Mouse (Mus musculus) urinary bladder, adult 2 months (tissue): ENCODE measurements at regions not wholly inside any gene's neighbourhood (a gene's known extent, or its start where the extent isn't known, plus 50 kb on each side); places are given as distances from the start of the nearest gene placed in this dataset.

ENCODE experiments used
- DNase-seq: peaks from one replicate; pipeline ENCODE4 v3.0.0; 2022; ENCODE audit warnings: low spot score

GRCm38 (mm10) chr4:35417866-35418265 lies 191.9 kb upstream of the C9orf72 start:
- no peak for DNase-seq

DNA sequence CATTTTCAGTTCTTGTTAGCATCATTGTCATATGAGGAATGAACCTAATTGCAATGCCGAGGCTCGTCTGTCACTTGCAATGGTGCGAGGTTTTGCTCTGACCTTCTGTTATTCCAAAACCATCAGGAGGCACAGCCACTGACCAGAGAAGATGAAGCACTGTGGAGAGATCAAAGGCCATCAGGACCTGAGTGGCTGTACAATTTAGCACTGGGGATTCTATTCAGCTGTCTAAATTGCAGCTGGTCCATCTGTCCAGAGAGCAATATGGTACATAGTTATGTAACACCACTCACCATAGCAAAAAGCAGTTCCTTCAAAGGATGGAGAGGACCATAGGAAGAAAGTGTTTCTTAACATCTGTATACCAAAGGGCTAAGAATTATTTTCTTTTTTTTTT lies 187.5 kb upstream of the C9orf72 start:
- DNase-seq = no peak

GRCm38 (mm10) chr4:35405301-35406006 lies 179.5 kb upstream of the C9orf72 start:
- DNase-seq = no peak

DNA sequence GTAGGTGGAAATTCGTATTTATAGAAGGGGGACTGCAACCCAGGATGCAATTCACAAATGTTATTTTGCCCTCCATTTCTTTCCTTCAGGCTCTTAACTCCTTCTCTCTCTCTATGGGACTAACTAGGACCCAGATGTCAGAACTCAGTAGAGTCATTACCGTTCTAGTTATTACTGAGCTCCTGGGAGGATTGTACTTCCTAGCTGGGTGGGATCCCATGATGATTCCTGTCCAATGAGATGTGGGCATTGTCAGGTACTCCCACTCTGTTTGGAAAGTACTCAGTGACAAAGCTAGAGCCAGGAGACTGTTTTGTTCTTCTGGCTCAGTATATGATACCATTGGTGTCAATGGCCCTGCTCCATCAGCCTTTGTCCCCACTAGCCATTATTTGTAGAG lies 178.1 kb upstream of the C9orf72 start:
- no peak for DNase-seq

DNA sequence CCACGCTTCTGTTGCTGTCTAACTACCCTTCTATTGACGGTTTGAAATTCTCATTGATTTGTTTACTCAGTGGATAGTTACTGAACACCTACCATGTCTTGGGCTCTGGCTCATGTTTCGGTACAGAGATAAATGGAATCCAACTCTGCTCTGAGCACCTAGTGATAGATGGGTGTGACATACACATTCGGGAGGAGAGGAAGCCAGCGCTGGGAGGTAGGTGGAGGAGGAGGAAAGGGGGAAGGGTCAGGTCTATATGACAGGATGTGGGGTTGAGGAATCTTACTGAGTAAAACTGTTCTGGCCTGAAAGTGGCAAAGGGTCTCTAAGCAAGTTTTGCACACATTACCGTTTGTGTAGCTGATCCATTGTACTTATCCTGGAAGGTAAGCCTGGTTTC lies 177.6 kb upstream of the C9orf72 start:
- no peak for DNase-seq

GRCm38 (mm10) chr4:35402376-35403133 lies 176.6 kb upstream of the C9orf72 start:
- DNase-seq = no peak

GRCm38 (mm10) chr4:35401783-35402182 lies 175.8 kb upstream of the C9orf72 start:
- no peak for DNase-seq

DNA sequence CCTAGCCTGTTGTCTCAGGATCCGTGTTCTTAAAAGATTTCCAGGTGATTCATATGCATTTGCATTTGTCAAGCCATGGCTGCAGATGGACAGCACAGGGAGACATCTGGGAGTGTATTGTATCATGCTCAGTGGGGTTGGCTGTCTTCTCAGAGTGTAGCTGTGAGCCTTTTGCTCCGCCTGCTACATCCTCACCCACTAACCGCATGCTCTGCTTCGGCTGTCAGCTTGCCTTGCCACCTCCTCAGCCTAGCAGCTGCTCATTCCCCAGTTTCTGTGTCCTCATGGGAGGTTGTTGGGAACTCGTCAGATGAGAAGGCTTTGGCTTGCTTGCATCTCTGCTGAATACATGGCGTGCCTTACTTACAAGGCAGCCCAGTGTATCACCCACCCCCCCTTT lies 174.5 kb upstream of the C9orf72 start:
- DNase-seq = no peak

DNA sequence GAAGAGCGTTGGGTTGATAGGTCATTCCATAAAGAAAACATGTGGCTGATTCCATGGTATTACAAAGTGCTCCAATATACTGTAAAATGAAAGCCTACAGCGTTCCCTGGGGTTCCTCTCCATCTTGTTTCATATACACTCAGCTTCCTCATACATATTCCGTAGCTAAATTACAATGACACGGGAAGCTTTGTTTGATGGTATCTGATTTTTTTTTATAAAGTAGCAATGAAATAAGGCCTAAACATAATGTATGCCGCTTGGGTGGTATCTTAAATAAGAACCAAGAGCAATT lies 169.6 kb upstream of the C9orf72 start:
- DNase-seq = no peak

DNA sequence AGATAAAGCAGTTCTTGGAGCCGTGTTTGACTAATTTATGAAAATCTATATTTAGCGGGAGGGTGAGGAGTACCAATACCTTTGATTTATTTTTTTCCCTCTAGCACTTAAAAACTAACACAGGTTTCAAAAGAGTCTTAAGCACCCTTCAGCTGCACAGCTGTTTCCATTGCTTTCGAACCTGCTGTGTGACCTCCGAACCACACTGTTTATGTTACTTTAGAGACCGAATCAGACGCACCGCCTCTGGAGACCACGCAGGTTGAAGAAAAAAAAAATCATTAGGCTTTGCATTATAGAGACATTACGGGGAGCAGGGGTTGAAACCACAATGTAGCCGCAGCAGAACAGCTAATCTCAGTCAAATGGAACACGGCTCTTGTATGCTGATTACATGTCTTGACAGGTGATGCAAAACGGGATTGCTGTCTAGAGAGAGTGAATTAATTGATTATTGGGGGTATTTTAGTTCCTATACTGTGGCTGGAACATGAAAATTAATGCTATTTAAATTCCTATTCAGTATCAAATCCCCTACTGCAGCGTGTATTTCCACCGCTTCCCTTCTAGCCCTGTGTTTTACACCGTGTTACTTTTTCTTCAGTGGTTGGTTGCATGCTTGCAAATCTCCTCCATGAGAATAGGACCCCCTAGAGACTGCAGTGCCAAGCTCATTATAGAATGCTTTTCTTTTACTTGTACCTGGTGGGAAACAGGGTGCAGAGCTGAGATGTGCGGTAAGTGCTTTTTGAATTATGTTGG lies 169.0 kb upstream of the C9orf72 start:
- DNase-seq = no peak

DNA sequence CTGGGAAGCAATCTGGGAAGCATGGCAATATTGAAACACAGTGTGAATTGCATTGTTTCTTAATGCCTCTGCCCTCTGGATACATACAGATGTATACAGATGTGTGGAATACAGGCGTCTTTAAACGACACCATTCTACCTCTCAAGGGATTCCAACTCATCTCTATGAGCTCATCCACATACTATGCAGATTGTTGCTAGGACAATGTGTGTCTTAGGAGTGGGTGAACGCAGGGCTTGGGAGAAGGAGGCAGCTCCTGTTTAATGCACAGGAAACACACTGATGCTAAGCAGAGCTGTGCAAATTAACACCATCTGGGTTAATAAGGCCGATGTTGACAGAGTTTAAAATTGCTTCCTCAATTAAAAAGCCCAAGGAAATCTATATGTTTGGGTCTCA lies 149.8 kb upstream of the C9orf72 start:
- no peak for DNase-seq

- no peak for DNase-seq
Measured at GRCm38 (mm10) chr4:35373213-35373860, 147.4 kb upstream of the C9orf72 start.

DNA sequence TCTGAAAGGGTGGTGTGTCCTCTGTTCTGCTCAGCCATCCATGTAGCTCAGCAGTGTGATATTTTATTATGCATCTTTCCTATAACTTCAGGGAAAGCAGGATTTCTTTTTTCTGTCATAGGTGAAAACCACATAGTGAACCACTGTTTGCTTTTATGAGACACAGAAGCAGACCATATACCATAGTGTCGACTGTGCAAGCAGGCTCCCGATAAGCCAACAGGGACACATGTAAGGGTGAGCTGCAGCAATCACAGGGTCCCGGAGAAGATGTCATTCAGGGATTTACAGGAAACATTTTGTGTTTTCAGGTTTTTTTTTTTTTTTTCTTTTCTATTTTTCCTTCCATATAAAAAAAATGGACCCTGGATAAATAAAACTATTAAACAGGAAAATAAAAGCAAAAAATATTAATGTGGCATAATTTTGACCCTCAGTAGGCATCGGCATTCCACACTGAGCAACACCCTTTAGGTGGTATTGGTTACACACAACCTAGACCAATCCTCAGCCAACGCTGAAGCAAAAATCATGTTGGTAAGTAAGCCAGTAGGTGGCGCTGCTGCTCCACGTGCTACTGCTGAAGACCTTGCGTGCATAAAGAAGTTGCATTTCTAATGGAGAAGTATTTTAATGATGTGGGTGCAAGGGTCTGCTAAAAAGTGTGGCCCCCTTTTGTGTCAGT lies 146.7 kb upstream of the C9orf72 start:
- DNase-seq = peak; percentile 25

DNA sequence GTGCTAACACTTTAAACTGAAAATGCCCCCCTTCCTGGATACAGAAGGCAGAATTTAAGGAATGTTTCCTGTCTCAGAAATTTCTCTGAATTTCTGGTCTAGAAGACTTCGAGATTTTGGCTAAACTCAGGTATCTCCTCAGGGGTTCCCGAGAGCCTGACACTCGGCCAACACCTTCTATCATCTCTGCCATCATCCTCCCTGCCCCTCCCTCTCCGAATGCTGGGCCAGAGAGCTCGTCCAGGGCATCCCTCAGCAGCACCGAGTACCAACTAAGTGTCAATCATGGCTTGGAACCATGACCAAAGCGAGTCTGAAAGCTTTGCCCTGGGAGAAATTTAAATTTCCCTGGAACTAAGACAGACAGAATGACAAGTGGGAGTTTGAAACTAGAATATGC lies 138.2 kb upstream of the C9orf72 start:
- DNase-seq = no peak

DNA sequence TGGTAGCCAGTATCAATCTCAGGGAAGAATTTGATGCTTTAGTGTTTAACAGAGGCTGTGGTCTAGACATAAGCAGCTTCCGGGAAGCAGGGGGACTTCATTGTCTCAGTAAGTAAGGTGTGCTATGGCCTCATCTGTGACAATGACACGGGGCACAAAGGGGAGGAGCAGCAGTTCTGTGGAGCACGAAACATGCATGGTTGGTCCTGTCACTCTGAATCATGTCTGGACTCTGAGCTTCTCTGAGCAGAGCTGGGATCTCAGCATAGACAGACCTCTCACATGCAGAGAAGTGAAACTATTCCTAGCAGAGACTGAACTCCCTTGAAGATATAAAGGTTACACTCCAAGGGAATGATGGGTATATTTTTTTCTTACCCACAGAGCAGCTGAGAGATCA lies 136.2 kb upstream of the C9orf72 start:
- DNase-seq = no peak

GRCm38 (mm10) chr4:35359376-35359775 lies 133.4 kb upstream of the C9orf72 start:
- DNase-seq = no peak

GRCm38 (mm10) chr4:35356904-35357563 lies 131.1 kb upstream of the C9orf72 start:
- DNase-seq = no peak

DNA sequence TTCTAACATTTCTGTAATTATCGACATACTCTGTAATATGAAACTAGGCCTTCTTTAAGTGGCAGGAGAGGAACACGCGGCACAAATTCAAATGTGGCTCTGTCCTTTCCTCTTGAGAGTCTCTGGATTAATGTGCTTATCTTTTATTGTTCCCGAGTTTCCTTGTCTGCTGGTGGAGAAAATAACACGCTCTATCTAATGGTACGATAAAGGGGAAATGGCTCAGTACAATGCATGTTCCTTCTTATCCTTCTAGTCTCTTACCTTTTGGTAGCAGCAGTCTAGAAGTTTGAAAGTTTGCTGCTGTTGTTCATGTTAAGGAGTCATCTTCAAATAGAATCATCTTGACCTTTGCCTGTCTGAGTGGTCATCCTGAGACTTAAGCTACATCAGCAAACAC lies 130.1 kb upstream of the C9orf72 start:
- DNase-seq = no peak

GRCm38 (mm10) chr4:35354046-35354445 lies 128.1 kb upstream of the C9orf72 start:
- no peak for DNase-seq

DNA sequence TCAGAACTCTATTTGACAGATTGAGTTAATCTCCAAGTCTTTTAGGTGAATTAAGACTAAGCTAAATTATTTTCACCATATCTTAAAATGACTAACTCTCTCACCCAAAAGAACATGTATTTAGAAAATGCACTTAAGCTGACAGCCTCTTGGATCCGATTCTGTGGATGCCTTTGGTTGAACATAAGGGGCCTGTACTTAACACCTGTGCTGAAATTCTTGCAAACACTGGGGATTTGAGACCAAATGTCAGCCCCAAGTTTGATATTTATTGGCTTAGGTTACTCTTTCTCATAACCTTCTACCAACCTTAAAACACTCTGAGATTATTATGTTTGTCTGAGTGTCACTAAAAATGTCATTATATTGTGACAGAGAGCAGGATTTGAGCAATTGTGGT lies 126.6 kb upstream of the C9orf72 start:
- no peak for DNase-seq

DNA sequence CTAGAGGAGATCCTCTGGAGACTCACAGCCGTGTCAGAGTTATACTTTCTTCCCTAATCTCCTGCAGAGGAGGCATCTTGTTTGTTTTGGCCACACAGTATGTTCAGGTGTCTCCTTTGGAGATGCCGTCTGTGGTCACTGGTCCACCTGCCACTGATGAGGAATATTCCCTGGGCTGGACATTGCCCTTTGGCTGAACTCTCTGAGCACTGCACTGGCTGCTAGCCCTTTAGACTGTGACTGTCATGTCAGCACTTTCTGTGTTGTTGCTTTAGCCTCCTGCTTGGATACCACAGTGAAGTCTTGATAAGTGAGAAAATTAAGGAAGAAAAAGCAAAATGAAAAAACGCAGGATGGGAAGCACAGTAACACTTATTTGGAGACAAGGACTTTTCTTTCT lies 124.5 kb upstream of the C9orf72 start:
- DNase-seq = no peak
